Mouse (Mus musculus): ENCODE measurements around the gene Tnrc6a. TPM values are rescaled to one million over a fixed set of nuclear protein-coding genes. Genes with fewer than 3 reads are reported as not detected.

Gene Tnrc6a
- polyA plus RNA-seq, 1 experiment = 15.8 TPM

DNA sequence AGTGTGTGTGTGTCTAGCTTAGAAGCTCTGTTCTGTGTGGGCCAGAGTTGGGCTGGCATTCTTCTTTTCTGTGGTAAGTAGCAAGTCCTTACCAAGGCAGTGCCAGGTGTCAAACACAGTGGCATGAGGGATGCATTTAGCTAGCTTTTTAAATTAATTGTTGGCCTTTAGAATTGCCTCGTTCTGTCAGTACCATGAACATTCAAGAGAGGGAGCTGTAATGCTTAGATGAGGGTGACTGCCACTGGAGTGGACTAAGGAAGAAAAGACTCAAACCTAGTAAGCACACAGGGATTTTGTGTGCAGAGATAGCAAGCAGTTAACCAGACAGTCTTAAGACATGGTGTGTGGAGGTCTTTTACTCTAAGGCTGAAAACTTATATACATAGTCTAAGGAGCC is 3.6 kb downstream of the Tnrc6a start:
- Histone ChIP-seq H3K79me3 (ENCODE audit: low read depth) (peaks cover 72% of the 10 kb centered on the region), H3K4me3 (ENCODE audit: insufficient read depth, poor library complexity, severe bottlenecking) (no peak overlapping the region), H3K79me2 (ENCODE audit: control insufficient read depth, insufficient read depth) (peaks cover 86% of the 10 kb centered on the region), H3K36me3 (ENCODE audit: control insufficient read depth, insufficient read depth) (peaks cover 45% of the 10 kb centered on the region), H3K27me3 (ENCODE audit: control insufficient read depth, insufficient read depth, insufficient read length) (no peaks in the 10 kb centered on the region), H3ac (ENCODE audit: control insufficient read depth, insufficient read length, low read depth) (no peak overlapping the region)
- TF ChIP-seq FOSL1 (IDR thresholded peaks at IDR 0.05; ENCODE audit: insufficient read depth, low read length, poor library complexity, severe bottlenecking) (no peak), CTCF (IDR thresholded peaks at IDR 0.05; ENCODE audit: control insufficient read depth, insufficient read depth, insufficient read length) (no peak), USF1 (IDR thresholded peaks at IDR 0.05; ENCODE audit: low read depth) (no peak), MAX (IDR thresholded peaks at IDR 0.05) (no peak), MYOD1 (IDR thresholded peaks at IDR 0.05; ENCODE audit: control insufficient read depth, insufficient read length, low read depth) (no peak), CEBPB (IDR thresholded peaks at IDR 0.05; ENCODE audit: low read depth) (no peak), MYOG (IDR thresholded peaks at IDR 0.05; ENCODE audit: control insufficient read depth, extremely low read depth, insufficient read length) (no peak)

DNA sequence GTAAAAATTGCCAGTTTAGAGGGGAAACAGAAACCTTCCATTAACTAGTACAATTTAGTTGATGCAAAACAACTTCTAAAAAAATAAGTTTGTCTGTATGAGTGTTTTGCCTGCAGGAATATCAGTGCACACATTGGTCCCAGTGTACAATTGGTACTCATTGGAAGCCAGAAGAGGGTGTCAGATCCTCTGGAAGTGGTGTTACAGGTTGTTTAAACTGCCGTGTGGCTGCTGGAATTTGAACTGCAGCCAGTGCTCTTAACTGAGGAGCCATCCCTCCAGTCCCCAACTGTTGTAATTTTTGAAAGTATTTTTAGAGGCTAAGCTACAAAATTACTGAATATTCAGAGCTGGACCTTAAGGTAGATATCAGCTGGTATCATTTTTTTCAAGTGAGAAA is 4.3 kb downstream of the Tnrc6a start:
- TF ChIP-seq MYOG (IDR thresholded peaks at IDR 0.05; ENCODE audit: control insufficient read depth, extremely low read depth, insufficient read length) = no peak
- TF ChIP-seq USF1 (IDR thresholded peaks at IDR 0.05; ENCODE audit: low read depth) = no peak
- no peak overlapping the region for H3K4me3 ChIP-seq (ENCODE audit: insufficient read depth, poor library complexity, severe bottlenecking)
- H3K79me2 ChIP-seq (ENCODE audit: control insufficient read depth, insufficient read depth) = peaks cover 92% of the 10 kb centered on the region
- no peak overlapping the region for H3ac ChIP-seq (ENCODE audit: control insufficient read depth, insufficient read length, low read depth)
- H3K36me3 ChIP-seq (ENCODE audit: control insufficient read depth, insufficient read depth) = peaks cover 50% of the 10 kb centered on the region
- peaks cover 79% of the 10 kb centered on the region for H3K79me3 ChIP-seq (ENCODE audit: low read depth)
- no peaks in the 10 kb centered on the region for H3K27me3 ChIP-seq (ENCODE audit: control insufficient read depth, insufficient read depth, insufficient read length)

DNA sequence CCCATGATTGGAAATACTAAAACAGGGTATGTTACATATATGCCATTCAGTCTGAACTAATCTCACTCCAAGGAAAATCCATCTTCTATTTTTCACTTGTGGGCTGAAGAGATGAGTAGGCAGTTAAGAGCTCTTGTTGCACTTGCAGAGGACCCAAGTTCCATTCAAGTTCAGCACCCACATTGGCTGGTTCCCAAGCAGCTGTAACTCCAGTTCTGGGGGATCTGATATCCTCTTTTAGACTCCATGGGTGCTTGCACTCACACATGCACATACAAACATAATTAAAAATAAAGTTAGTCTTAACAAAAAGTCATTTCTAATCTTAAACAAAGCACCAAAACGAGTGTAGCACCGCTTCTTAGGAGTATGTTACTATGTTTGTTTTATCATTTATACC is 5.4 kb downstream of the Tnrc6a start:
- Histone ChIP-seq H3K4me3 (ENCODE audit: insufficient read depth, poor library complexity, severe bottlenecking) (no peak overlapping the region), H3K36me3 (ENCODE audit: control insufficient read depth, insufficient read depth) (peaks cover 50% of the 10 kb centered on the region), H3K79me3 (ENCODE audit: low read depth) (peaks cover 88% of the 10 kb centered on the region), H3K27me3 (ENCODE audit: control insufficient read depth, insufficient read depth, insufficient read length) (no peaks in the 10 kb centered on the region), H3K79me2 (ENCODE audit: control insufficient read depth, insufficient read depth) (peaks cover 100% of the 10 kb centered on the region), H3ac (ENCODE audit: control insufficient read depth, insufficient read length, low read depth) (no peak overlapping the region)
- TF ChIP-seq MYOD1 (IDR thresholded peaks at IDR 0.05; ENCODE audit: control insufficient read depth, insufficient read length, low read depth) (no peak), CTCF (IDR thresholded peaks at IDR 0.05; ENCODE audit: control insufficient read depth, insufficient read depth, insufficient read length) (no peak), MAX (IDR thresholded peaks at IDR 0.05) (no peak), FOSL1 (IDR thresholded peaks at IDR 0.05; ENCODE audit: insufficient read depth, low read length, poor library complexity, severe bottlenecking) (no peak), CEBPB (IDR thresholded peaks at IDR 0.05; ENCODE audit: low read depth) (no peak), USF1 (IDR thresholded peaks at IDR 0.05; ENCODE audit: low read depth) (no peak), MYOG (IDR thresholded peaks at IDR 0.05; ENCODE audit: control insufficient read depth, extremely low read depth, insufficient read length) (no peak)

DNA sequence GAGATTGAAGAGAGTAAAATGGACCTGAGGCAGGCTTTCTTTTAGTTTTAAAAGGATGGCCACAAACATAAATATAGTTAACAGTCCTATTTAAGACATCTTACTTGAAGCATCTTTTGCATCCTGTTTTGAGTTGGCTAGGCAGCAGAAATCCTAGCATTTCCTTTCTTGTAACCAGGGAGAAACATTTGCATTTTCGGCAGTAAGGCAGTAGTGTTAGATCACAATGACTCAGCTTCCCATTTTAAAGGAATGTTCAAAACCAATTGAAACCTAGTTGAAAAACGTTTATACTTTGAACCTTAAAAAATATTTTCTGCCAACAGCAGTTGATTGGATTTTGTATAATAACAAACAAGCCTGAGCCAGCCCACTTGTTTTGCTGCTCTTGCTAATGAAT is 6.5 kb downstream of the Tnrc6a start:
- no peak for TF ChIP-seq CTCF (IDR thresholded peaks at IDR 0.05; ENCODE audit: control insufficient read depth, insufficient read depth, insufficient read length)
- TF ChIP-seq FOSL1 (IDR thresholded peaks at IDR 0.05; ENCODE audit: insufficient read depth, low read length, poor library complexity, severe bottlenecking) = no peak
- no peak for TF ChIP-seq MYOD1 (IDR thresholded peaks at IDR 0.05; ENCODE audit: control insufficient read depth, insufficient read length, low read depth)
- TF ChIP-seq MYOG (IDR thresholded peaks at IDR 0.05; ENCODE audit: control insufficient read depth, extremely low read depth, insufficient read length) = no peak
- no peak for TF ChIP-seq USF1 (IDR thresholded peaks at IDR 0.05; ENCODE audit: low read depth)
- TF ChIP-seq CEBPB (IDR thresholded peaks at IDR 0.05; ENCODE audit: low read depth) = no peak
- TF ChIP-seq MAX (IDR thresholded peaks at IDR 0.05) = no peak
- H3K4me3 ChIP-seq (ENCODE audit: insufficient read depth, poor library complexity, severe bottlenecking) = no peak overlapping the region
- peaks cover 53% of the 10 kb centered on the region for H3K36me3 ChIP-seq (ENCODE audit: control insufficient read depth, insufficient read depth)

DNA sequence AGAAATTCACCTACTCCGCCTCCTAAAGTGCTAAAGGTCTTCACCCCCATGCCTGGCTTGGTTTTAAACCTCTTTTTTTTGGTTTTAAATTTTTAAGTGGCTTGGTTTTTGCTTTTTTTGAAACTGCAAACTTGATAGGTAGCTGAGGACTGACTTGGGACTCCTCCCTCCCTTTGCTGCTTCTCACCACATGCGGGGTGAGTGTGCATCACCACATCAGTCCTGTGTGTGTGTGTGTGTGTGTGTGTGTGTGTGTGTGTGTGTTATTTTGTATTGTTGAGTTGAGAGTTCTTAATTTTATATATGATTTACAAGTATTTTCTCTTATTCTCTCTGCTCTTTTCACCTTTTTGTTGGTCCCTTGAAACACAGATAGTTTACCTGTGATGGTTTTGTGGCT is 8.7 kb downstream of the Tnrc6a start:
- no peak for TF ChIP-seq MAX (IDR thresholded peaks at IDR 0.05)
- Histone ChIP-seq H3K79me2 (ENCODE audit: control insufficient read depth, insufficient read depth) (peaks cover 100% of the 10 kb centered on the region), H3K27me3 (ENCODE audit: control insufficient read depth, insufficient read depth, insufficient read length) (no peaks in the 10 kb centered on the region), H3K79me3 (ENCODE audit: low read depth) (peaks cover 94% of the 10 kb centered on the region), H3K4me3 (ENCODE audit: insufficient read depth, poor library complexity, severe bottlenecking) (no peak overlapping the region), H3ac (ENCODE audit: control insufficient read depth, insufficient read length, low read depth) (no peak overlapping the region), H3K36me3 (ENCODE audit: control insufficient read depth, insufficient read depth) (peaks cover 59% of the 10 kb centered on the region)

More for the DNA sequence above, 6.5 kb downstream of the Tnrc6a start:
- Histone ChIP-seq H3K79me2 (ENCODE audit: control insufficient read depth, insufficient read depth) (peaks cover 100% of the 10 kb centered on the region), H3K79me3 (ENCODE audit: low read depth) (peaks cover 94% of the 10 kb centered on the region), H3ac (ENCODE audit: control insufficient read depth, insufficient read length, low read depth) (no peak overlapping the region), H3K27me3 (ENCODE audit: control insufficient read depth, insufficient read depth, insufficient read length) (no peaks in the 10 kb centered on the region)

DNA sequence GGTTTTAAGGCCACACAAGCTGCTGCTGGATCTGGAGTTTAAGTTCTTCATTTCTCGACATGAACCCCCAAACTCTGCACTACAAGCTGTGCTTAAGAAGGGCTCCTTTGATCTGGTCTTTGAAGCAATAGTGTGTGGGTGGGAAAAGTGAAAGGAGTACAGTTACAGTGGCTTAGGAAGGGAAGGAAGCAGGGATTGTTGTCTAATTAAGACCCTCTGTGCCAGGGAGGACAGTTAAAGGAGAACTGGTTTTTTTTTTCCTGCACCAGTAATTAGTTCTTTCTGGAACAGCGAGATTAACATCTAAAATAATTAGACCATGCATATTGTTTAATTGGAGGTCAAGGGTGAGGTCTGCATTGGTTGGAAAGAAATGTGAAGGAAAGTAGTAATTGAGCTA is 11.2 kb downstream of the Tnrc6a start:
- peaks cover 100% of the 10 kb centered on the region for H3K79me2 ChIP-seq (ENCODE audit: control insufficient read depth, insufficient read depth)
- H3ac ChIP-seq (ENCODE audit: control insufficient read depth, insufficient read length, low read depth) = no peak overlapping the region
- peaks cover 96% of the 10 kb centered on the region for H3K79me3 ChIP-seq (ENCODE audit: low read depth)
- no peak for TF ChIP-seq CTCF (IDR thresholded peaks at IDR 0.05; ENCODE audit: control insufficient read depth, insufficient read depth, insufficient read length)
- no peak for TF ChIP-seq CEBPB (IDR thresholded peaks at IDR 0.05; ENCODE audit: low read depth)
- no peak for TF ChIP-seq MYOG (IDR thresholded peaks at IDR 0.05; ENCODE audit: control insufficient read depth, extremely low read depth, insufficient read length)
- TF ChIP-seq MAX (IDR thresholded peaks at IDR 0.05) = no peak
- no peak for TF ChIP-seq FOSL1 (IDR thresholded peaks at IDR 0.05; ENCODE audit: insufficient read depth, low read length, poor library complexity, severe bottlenecking)
- no peak for TF ChIP-seq MYOD1 (IDR thresholded peaks at IDR 0.05; ENCODE audit: control insufficient read depth, insufficient read length, low read depth)
- no peak for TF ChIP-seq USF1 (IDR thresholded peaks at IDR 0.05; ENCODE audit: low read depth)
- no peak overlapping the region for H3K4me3 ChIP-seq (ENCODE audit: insufficient read depth, poor library complexity, severe bottlenecking)
- peaks cover 61% of the 10 kb centered on the region for H3K36me3 ChIP-seq (ENCODE audit: control insufficient read depth, insufficient read depth)
- no peaks in the 10 kb centered on the region for H3K27me3 ChIP-seq (ENCODE audit: control insufficient read depth, insufficient read depth, insufficient read length)

Measured in C2C12 (cell line).